In the genomic region with DNA sequence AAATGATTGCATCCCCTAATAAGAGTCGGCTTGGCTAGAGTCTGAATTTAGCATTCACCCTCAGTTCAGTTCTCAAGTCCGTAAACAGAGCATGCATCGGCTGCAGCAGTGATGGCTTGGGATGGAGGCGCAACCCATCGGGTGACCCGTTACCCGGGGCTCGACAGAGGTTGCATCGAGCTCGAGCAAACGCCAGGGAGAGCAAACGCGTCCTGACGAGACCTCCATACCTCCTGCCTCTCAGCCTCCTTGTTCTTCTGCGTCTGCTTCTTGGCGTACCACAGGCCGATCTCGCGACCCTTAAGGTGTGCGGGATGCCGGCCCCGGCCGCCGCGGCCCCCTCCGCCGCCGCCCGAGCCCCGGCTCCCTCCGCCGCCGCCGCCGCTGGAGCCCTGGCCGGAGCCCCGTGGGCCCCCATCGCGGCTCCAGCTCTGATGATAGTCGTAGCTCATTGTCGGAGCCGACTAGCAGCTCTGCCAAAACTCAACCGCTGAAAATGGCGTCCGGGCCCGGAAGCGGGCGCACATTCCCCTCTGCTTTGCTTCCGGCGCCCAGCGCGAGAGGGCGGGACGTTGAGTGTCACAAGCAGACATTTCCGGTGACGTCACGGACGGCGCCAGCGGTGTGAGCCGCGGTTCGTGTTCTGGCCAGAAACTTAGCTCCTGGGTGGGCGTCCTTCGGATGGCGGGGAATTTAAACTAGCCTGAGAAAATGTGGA, we compare ENCODE assay signal across 1 mouse cellular context.
TF ChIP-seq lines count a peak whose summit lies in the region.

Dhx36 (minus strand) TSS at position 517 of the 718 bp plus-strand sequence.

TF ChIP-seq in MEL, 35 proteins besides CTCF, POLR2A, EP300 and RAD21 (continued from another document):
- TF ChIP-seq BHLHE40 (IDR thresholded peaks at IDR 0.05; ENCODE audit: borderline replicate concordance, low read depth, low read length) (no peak), USF1 (IDR thresholded peaks at IDR 0.05; ENCODE audit: low read depth, low read length) (no peak), SMC3 (IDR thresholded peaks at IDR 0.05; ENCODE audit: low read depth, low read length) (no peak)
